Mouse (Mus musculus) embryo, embryonic 11 days (tissue): Measurements from ENCODE around the gene Wdr12.
"Not testable (repeated sequence)": the region's sequence is repeated elsewhere in the genome, so short reads cannot be mapped to it uniquely, and the experiment has no call there.

ENCODE experiments used
- DNase-seq: peaks from one replicate; pipeline ENCODE4 v3.0.0-alpha.2; 2015

The Wdr12 gene

GRCm38 (mm10) chr1:60098024-60098781, at the start of gene Wdr12, which contains the start of gene Carf:
Gene Wdr12 (minus strand): TSS chr1:60098645.
Gene Carf (plus strand): TSS chr1:60098247.
- DNase-seq: peak; percentile 98

- no peak for DNase-seq
These were observed 38.9 kb upstream of the Wdr12 start for GRCm38 (mm10) chr1:60137346-60137745.

GRCm38 (mm10) chr1:60117721-60118455, 19.4 kb upstream of the Wdr12 start:
- peak; percentile 7 for DNase-seq

- no peak for DNase-seq
These were observed 6.1 kb upstream of the Wdr12 start for GRCm38 (mm10) chr1:60104582-60104981.

GRCm38 (mm10) chr1:60098839-60099238, 394 bp upstream of the Wdr12 start:
- peak; percentile 9 for DNase-seq

- DNase-seq: peak; percentile 88
These were observed 995 bp downstream of the Wdr12 start for GRCm38 (mm10) chr1:60097277-60098023.

- peak; percentile 11 for DNase-seq
These were observed 1.7 kb downstream of the Wdr12 start for GRCm38 (mm10) chr1:60096572-60097276.

GRCm38 (mm10) chr1:60076411-60076810, 22.0 kb downstream of the Wdr12 start:
- no peak for DNase-seq

GRCm38 (mm10) chr1:60075590-60075989, 22.9 kb downstream of the Wdr12 start:
- DNase-seq: no peak

GRCm38 (mm10) chr1:60074935-60075334, 23.5 kb downstream of the Wdr12 start:
- DNase-seq: no peak

GRCm38 (mm10) chr1:60070725-60071124, 27.7 kb downstream of the Wdr12 start:
- DNase-seq: not testable (repeated sequence)

- no peak for DNase-seq
These were observed 42.1 kb downstream of the Wdr12 start for GRCm38 (mm10) chr1:60056310-60056709.

- DNase-seq: no peak
These were observed 43.8 kb downstream of the Wdr12 start for GRCm38 (mm10) chr1:60054659-60055058.

- DNase-seq: not testable (repeated sequence)
These were observed 51.0 kb downstream of the Wdr12 start for GRCm38 (mm10) chr1:60047481-60047880.

GRCm38 (mm10) chr1:60044595-60044994, 53.9 kb downstream of the Wdr12 start:
- DNase-seq: no peak

GRCm38 (mm10) chr1:60042796-60043469, 55.5 kb downstream of the Wdr12 start, which contains the start of gene Ica1l:
Gene Ica1l (minus strand): TSS chr1:60043184.
- DNase-seq: peak; percentile 78

- no peak for DNase-seq
These were observed 56.0 kb downstream of the Wdr12 start for GRCm38 (mm10) chr1:60042398-60042795.

- no peak for DNase-seq
These were observed 63.4 kb downstream of the Wdr12 start for GRCm38 (mm10) chr1:60035044-60035443.
